Mouse (Mus musculus) liver, postnatal 0 days (tissue): ENCODE measurements around the gene Wnt10b. TPM values are rescaled to one million over a fixed set of nuclear protein-coding genes. Genes with fewer than 3 reads are reported as not detected.
"Not testable (repeated sequence)": the region's sequence is repeated elsewhere in the genome, so short reads cannot be mapped to it uniquely, and the experiment has no call there.

ENCODE experiments used
- ATAC-seq: fragments of 200-750 bp; cut with Nextera tagmentation; 2 replicates; pipeline ENCODE4 v1.8.0; 2017; ENCODE audit warnings: mild to moderate bottlenecking, moderate library complexity
- DNase-seq: peaks from one replicate; pipeline ENCODE4 v3.0.0-alpha.2; 2016
- H3K27ac ChIP-seq: fragments of 300-500 bp; sonication (generic); 2 replicates; pipeline ENCODE4 v1.5.1; 2014; ENCODE audit warnings: antibody characterized with exemption, moderate library complexity, mild to moderate bottlenecking, low read depth
- H3K27me3 ChIP-seq: fragments of 300-500 bp; sonication (generic); 2 replicates; pipeline ENCODE4 v1.6.1; 2014; ENCODE audit warnings: low read length, control low read depth, mixed read lengths; ENCODE audit not compliant: insufficient read depth
- H3K36me3 ChIP-seq: fragments of 300-500 bp; sonication (generic); replicated peaks from 2 replicates; pipeline ENCODE4 v1.6.1; 2014; ENCODE audit warnings: mild to moderate bottlenecking, control low read depth, low read length, moderate library complexity, mixed read lengths; ENCODE audit not compliant: insufficient read depth
- H3K4me1 ChIP-seq: fragments of 300-500 bp; sonication (generic); 2 replicates; pipeline ENCODE4 v1.6.1; 2014; ENCODE audit warnings: antibody characterized with exemption, mild to moderate bottlenecking, control low read depth; ENCODE audit not compliant: insufficient read depth
- H3K4me2 ChIP-seq: fragments of 300-500 bp; sonication (generic); 2 replicates; pipeline ENCODE4 v1.6.1; 2014; ENCODE audit warnings: low read depth, mild to moderate bottlenecking, low read length, moderate library complexity, mixed read lengths
- H3K4me3 ChIP-seq: fragments of 300-500 bp; sonication (generic); 2 replicates; pipeline ENCODE4 v1.5.1; 2014; ENCODE audit warnings: low read depth, low read length
- H3K9ac ChIP-seq: fragments of 300-500 bp; sonication (generic); replicated peaks from 2 replicates; pipeline ENCODE4 v1.6.1; 2014; ENCODE audit warnings: mild to moderate bottlenecking, moderate library complexity
- H3K9me3 ChIP-seq: fragments of 300-500 bp; sonication (generic); 2 replicates; pipeline ENCODE4 v1.6.1; 2016; ENCODE audit warnings: mild to moderate bottlenecking, control low read depth, low read length, mixed read lengths
- CTCF ChIP-seq: sonication (generic); IDR thresholded peaks from 2 replicates; pipeline ENCODE4 v1.5.1; 2016; ENCODE audit warnings: antibody characterized with exemption, low read depth
- EP300 ChIP-seq: IDR thresholded peaks from 2 replicates; pipeline ENCODE4 v1.6.1; 2016; ENCODE audit warnings: antibody characterized with exemption, low read depth, mild to moderate bottlenecking
- WGBS: fragments of 180-500 bp; shearing (Covaris S2); extraction: QIAGEN DNeasy Blood & Tissue Kit; methylation state at CpG from one replicate; pipeline ENCODE4 v1.1.7; 2014; ENCODE audit not compliant: insufficient replicate concordance; 5-methylcytosine and 5-hydroxymethylcytosine counted together
- polyA plus RNA-seq: library from polyadenylated mRNA; unstranded; fragments of >200 nt; fragmentation: Nextera tagmentation; extraction: Ambion mirVana; gene quantifications from 2 replicates; pipeline ENCODE4 v1.2.1, GENCODE M21; 2015

Wnt10b gene
- polyA plus RNA-seq, 1 experiment from 2014 or later, result 0.04 TPM

- Histone ChIP-seq H3K9me3 (no peaks in the 10 kb centered on the region), H3K27ac (no peak overlapping the region), H3K36me3 (peaks cover 46% of the 10 kb centered on the region), H3K9ac (no peak overlapping the region), H3K27me3 (peaks cover 22% of the 10 kb centered on the region), H3K4me3 (no peak overlapping the region), H3K4me2 (no peak overlapping the region), H3K4me1 (0 out of 2 replicates have a peak, but pooled peaks cover 3% of the 10 kb centered on the region)
- TF ChIP-seq EP300, result no peak
- no peak for TF ChIP-seq CTCF
- WGBS, result 83% methylated on average over 20 of the region's 20 CpGs
- DNase-seq (no peak), ATAC-seq (no peak)
These were observed 34.9 kb upstream of the Wnt10b start for GRCm38 (mm10) chr15:98812741-98813424.

- peaks cover 22% of the 10 kb centered on the region for H3K4me1 ChIP-seq
- peaks cover 49% of the 10 kb centered on the region for H3K27me3 ChIP-seq
- H3K9me3 ChIP-seq, DNase-seq, H3K4me3 ChIP-seq, ATAC-seq, H3K27ac ChIP-seq, H3K9ac ChIP-seq, H3K4me2 ChIP-seq: not testable (repeated sequence)
- WGBS, result 77% methylated on average over 6 of the region's 6 CpGs
- peaks cover 30% of the 10 kb centered on the region for H3K36me3 ChIP-seq
- TF ChIP-seq CTCF, result peak; percentile 19; the same call in 1 of the 2 replicates
These were observed 32.3 kb upstream of the Wnt10b start for GRCm38 (mm10) chr15:98810212-98810611.

- Histone ChIP-seq H3K9me3 (no peaks in the 10 kb centered on the region), H3K27ac (no peak within 1 kb of the TSS), H3K4me3 (peak within 1 kb of the TSS; percentile 21), H3K36me3 (peaks cover 24% of the 10 kb centered on the region), H3K4me2 (no peak within 1 kb of the TSS), H3K27me3 (peaks cover 57% of the 10 kb centered on the region), H3K4me1 (peaks cover 22% of the 10 kb centered on the region), H3K9ac (no peak within 1 kb of the TSS)
- DNase-seq (no peak), ATAC-seq (no peak)
- WGBS, result 63% methylated on average over 3 of the region's 3 CpGs
- no peak for TF ChIP-seq CTCF
- TF ChIP-seq EP300, result no peak
These were observed 31.4 kb upstream of the Wnt10b start, which contains the start of gene Ddn for GRCm38 (mm10) chr15:98809390-98809789. Ddn (minus strand) TSS chr15:98809490.

GRCm38 (mm10) chr15:98808651-98809134 is 30.7 kb upstream of the Wnt10b start:
- Histone ChIP-seq H3K27ac (no peak overlapping the region), H3K36me3 (peaks cover 17% of the 10 kb centered on the region), H3K4me1 (peaks cover 24% of the 10 kb centered on the region), H3K4me3 (0 out of 2 replicates have a peak overlapping the region, but pooled peaks have one; percentile 21), H3K9me3 (no peaks in the 10 kb centered on the region), H3K4me2 (no peak overlapping the region), H3K27me3 (peaks cover 64% of the 10 kb centered on the region), H3K9ac (no peak overlapping the region)
- 21% methylated on average over 6 of the region's 6 CpGs for WGBS
- no peak for ATAC-seq
- no peak for DNase-seq
- TF ChIP-seq CTCF (no peak), EP300 (no peak)

- H3K9ac ChIP-seq, result no peak overlapping the region
- H3K27me3 ChIP-seq, result peaks cover 70% of the 10 kb centered on the region
- H3K27ac ChIP-seq, result no peak overlapping the region
- TF ChIP-seq CTCF, result no peak
- no peak for TF ChIP-seq EP300
- peaks cover 27% of the 10 kb centered on the region for H3K4me1 ChIP-seq
- H3K4me3 ChIP-seq, result peak overlapping the region; percentile 21
- peak overlapping the region; percentile 65 for H3K4me2 ChIP-seq
- WGBS, result 3% methylated on average over 31 of the region's 34 CpGs
- 0 out of 2 replicates have a peak, but pooled peaks have one; percentile 22 for ATAC-seq
- H3K9me3 ChIP-seq, result no peaks in the 10 kb centered on the region
- peak; percentile 39 for DNase-seq
- peaks cover 11% of the 10 kb centered on the region for H3K36me3 ChIP-seq
These were observed 30.1 kb upstream of the Wnt10b start for GRCm38 (mm10) chr15:98807895-98808650.
